ENCODE assay signal across 10 mouse cellular contexts in genomic region chrX:167817363-167817762, GRCm38 (mm10).
DNase-seq lines count a peak whose midpoint lies in the region; ATAC-seq and TF ChIP-seq lines count a peak whose summit lies in the region.
"Had no signal": no experiment of that assay in that cellular context is flagged by ENCODE, and none has a peak within 500 bp of the region (broad histone marks: within the 10 kb centered on the region; RNA-seq: fewer than 3 reads in every experiment).

No protein-coding gene starts in this region.

- peak; percentile 57 for TF ChIP-seq CTCF in lung, postnatal 0 days (IDR thresholded peaks at IDR 0.05)

- H3K4me3 ChIP-seq in lung, postnatal 0 days (ENCODE audit: low read depth, low read length): no peak overlapping the region
- H3K4me3 ChIP-seq: heart, embryonic 13.5 days; megakaryocyte, embryonic 14.5 days had no signal

- peak; percentile 2 for DNase-seq in cerebellum, adult 11 months
- no peak for DNase-seq in cerebellum, adult 9-10 months
- DNase-seq in lung, postnatal 0 days (ENCODE audit: low spot score): peak; percentile 8
- DNase-seq in lung, postnatal 25 days (ENCODE audit: low spot score): no peak
- DNase-seq in embryo, embryonic 10 days (ENCODE audit: low spot score): peak; percentile 55
- no peak for DNase-seq in right cerebral cortex, postnatal 10 days (ENCODE audit: low spot score in 2 of 2)
- DNase-seq in adipocyte (ENCODE audit: low spot score): no peak

- ATAC-seq in lung, postnatal 0 days: no peak
- 0 out of 2 replicates have a peak, but pooled peaks have one; percentile 41 for ATAC-seq in megakaryocyte-erythroid progenitor cell, adult 5-6 weeks (replicated peaks; ENCODE audit: low FRiP score, low TSS enrichment, poor library complexity, severe bottlenecking)

- no peaks in the 10 kb centered on the region for H3K9me3 ChIP-seq in lung, postnatal 0 days (ENCODE audit: low read length)
- H3K9me3 ChIP-seq: heart, embryonic 13.5 days; megakaryocyte, embryonic 14.5 days had no signal

- no peak overlapping the region for H3K4me2 ChIP-seq in lung, postnatal 0 days (replicated peaks; ENCODE audit: low read depth, low read length)
- H3K4me2 ChIP-seq: heart, embryonic 13.5 days had no signal

- no peak overlapping the region for H3K27ac ChIP-seq in lung, postnatal 0 days (ENCODE audit: low read length)
- H3K27ac ChIP-seq: heart, embryonic 13.5 days had no signal

- H3K36me3 ChIP-seq in lung, postnatal 0 days (ENCODE audit: insufficient read depth, low read length): no peaks in the 10 kb centered on the region
- H3K36me3 ChIP-seq: heart, embryonic 13.5 days had no signal

- H3K27me3 ChIP-seq in lung, postnatal 0 days (replicated peaks; ENCODE audit: insufficient read depth, low read length): no peaks in the 10 kb centered on the region

- H3K4me1 ChIP-seq in lung, postnatal 0 days (ENCODE audit: insufficient read depth, low read depth, low read length): no peaks in the 10 kb centered on the region
- H3K4me1 ChIP-seq: heart, embryonic 13.5 days; megakaryocyte, embryonic 14.5 days had no signal

- H3K9ac ChIP-seq in lung, postnatal 0 days (replicated peaks; ENCODE audit: low read depth): no peak overlapping the region
- H3K9ac ChIP-seq: heart, embryonic 13.5 days had no signal

- no peak for TF ChIP-seq EP300 in lung, postnatal 0 days (IDR thresholded peaks at IDR 0.05)

- 33% methylated on average over 4 of the region's 4 CpGs for WGBS in lung, postnatal 0 days

Comparison
In these comparisons a context has a peak if more than half of its experiments do, and no peak if none do; other contexts are left out.
1. DNase-seq: peak in cerebellum, adult 11 months (single experiment), lung, postnatal 0 days (single experiment) and embryo, embryonic 10 days (single experiment); none in cerebellum, adult 9-10 months (single experiment), lung, postnatal 25 days (single experiment), right cerebral cortex, postnatal 10 days (0 of 2) and adipocyte (single experiment).